Mouse (Mus musculus) olfactory bulb, adult 2 months (tissue): Measurements from ENCODE around the gene Plcd1. TPM values are rescaled to one million over a fixed set of nuclear protein-coding genes. Genes with fewer than 3 reads are reported as not detected.

ENCODE experiments used
- H3K27ac ChIP-seq: fragments of 200-500 bp; 2 replicates; pipeline ENCODE4 v1.5.1; 2012; ENCODE audit warnings: low read depth, low read length; ENCODE audit not compliant: insufficient read depth
- H3K4me1 ChIP-seq: fragments of 200-500 bp; 2 replicates; pipeline ENCODE4 v1.6.1; 2012; ENCODE audit warnings: low read length; ENCODE audit not compliant: control insufficient read depth, insufficient read depth
- H3K4me3 ChIP-seq: fragments of 200-500 bp; 2 replicates; pipeline ENCODE4 v1.5.1; 2012; ENCODE audit warnings: mild to moderate bottlenecking, low read depth, low read length, moderate library complexity; ENCODE audit not compliant: insufficient read depth
- CTCF ChIP-seq: fragments of 200-500 bp; IDR thresholded peaks from 2 replicates; pipeline ENCODE4 v1.5.1; 2012; ENCODE audit warnings: low read depth, mild to moderate bottlenecking, low read length, moderate library complexity; ENCODE audit not compliant: insufficient read depth
- POLR2A ChIP-seq: fragments of 200-500 bp; IDR thresholded peaks from 2 replicates; pipeline ENCODE4 v1.6.1; 2012; ENCODE audit warnings: mild to moderate bottlenecking, low read depth, low read length, moderate library complexity; ENCODE audit not compliant: insufficient read depth
- WGBS: fragments of 180-500 bp; shearing (Covaris S2); methylation state at CpG from one replicate; pipeline ENCODE4 v1.1.7; 2018; 5-methylcytosine and 5-hydroxymethylcytosine counted together
- polyA plus RNA-seq: library from polyadenylated mRNA; stranded (reverse); fragments of >200 nt; gene quantifications from 2 replicates; pipeline ENCODE4 v1.2.4, GENCODE M21; 2012; ENCODE audit warnings: low replicate concordance; ENCODE audit not compliant: missing spikeins, insufficient read depth, insufficient read length

The Plcd1 gene
- polyA plus RNA-seq, 1 experiment, result not detected

- no peak overlapping the region for H3K27ac ChIP-seq
- no peak for TF ChIP-seq CTCF
- no peak for TF ChIP-seq POLR2A
- WGBS, result 92% methylated on average over 17 of the region's 17 CpGs
- no peak overlapping the region for H3K4me3 ChIP-seq
- H3K4me1 ChIP-seq, result no peaks in the 10 kb centered on the region
Observed at GRCm38 (mm10) chr9:119114911-119115310, 21.6 kb upstream of the Plcd1 start.

GRCm38 (mm10) chr9:119110640-119111039 lies 17.3 kb upstream of the Plcd1 start:
- 81% methylated on average over 3 of the region's 3 CpGs for WGBS
- Histone ChIP-seq H3K27ac (no peak overlapping the region), H3K4me1 (no peaks in the 10 kb centered on the region), H3K4me3 (no peak overlapping the region)
- TF ChIP-seq CTCF, result no peak
- no peak for TF ChIP-seq POLR2A

DNA sequence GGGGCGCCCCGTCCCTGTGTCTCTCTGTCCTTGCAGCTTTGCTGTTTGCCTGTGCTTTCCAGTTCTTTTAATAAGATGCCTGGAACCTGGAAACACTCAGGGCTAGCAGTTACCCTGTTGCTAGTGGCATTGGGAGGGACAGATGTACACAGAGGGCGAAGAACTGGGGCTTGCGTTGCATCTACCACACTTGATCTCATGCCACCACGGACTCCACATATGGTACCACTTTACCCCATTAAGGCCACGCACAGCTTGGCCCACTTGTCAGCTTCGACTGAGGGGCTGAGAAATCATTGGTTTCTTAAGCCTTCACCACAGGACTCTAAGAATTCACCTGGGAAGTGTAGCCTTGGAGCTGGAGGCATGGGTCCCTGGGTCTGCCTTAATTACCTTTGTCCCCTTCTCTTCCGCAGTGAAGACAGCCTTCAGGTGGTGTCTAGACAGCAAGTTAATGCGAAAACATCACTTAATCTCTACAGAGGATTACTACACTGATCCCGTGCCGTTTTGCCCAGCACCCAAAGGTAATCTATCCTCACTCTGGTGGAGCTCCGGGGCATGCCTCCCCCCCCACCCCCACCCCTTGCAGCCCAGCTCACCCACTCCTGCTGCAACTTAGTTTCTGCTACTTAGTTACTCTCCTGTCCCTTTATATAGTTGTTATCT lies 16.5 kb upstream of the Plcd1 start:
- H3K4me1 ChIP-seq, result no peaks in the 10 kb centered on the region
- TF ChIP-seq POLR2A (no peak), CTCF (no peak)
- H3K27ac ChIP-seq, result no peak overlapping the region
- no peak overlapping the region for H3K4me3 ChIP-seq
- 69% methylated on average over 12 of the region's 12 CpGs for WGBS

GRCm38 (mm10) chr9:119107566-119107965 lies 14.3 kb upstream of the Plcd1 start:
- H3K27ac ChIP-seq, result no peak overlapping the region
- no peaks in the 10 kb centered on the region for H3K4me1 ChIP-seq
- 71% methylated on average over 4 of the region's 4 CpGs for WGBS
- H3K4me3 ChIP-seq, result no peak overlapping the region
- no peak for TF ChIP-seq POLR2A
- TF ChIP-seq CTCF, result no peak

GRCm38 (mm10) chr9:119102783-119103113 lies 9.4 kb upstream of the Plcd1 start:
- H3K27ac ChIP-seq, result no peak overlapping the region
- 1% methylated on average over 19 of the region's 19 CpGs for WGBS
- TF ChIP-seq POLR2A (no peak), CTCF (no peak)
- no peaks in the 10 kb centered on the region; the same call in 1 of the 2 replicates for H3K4me1 ChIP-seq
- peak overlapping the region; percentile 87 for H3K4me3 ChIP-seq

DNA sequence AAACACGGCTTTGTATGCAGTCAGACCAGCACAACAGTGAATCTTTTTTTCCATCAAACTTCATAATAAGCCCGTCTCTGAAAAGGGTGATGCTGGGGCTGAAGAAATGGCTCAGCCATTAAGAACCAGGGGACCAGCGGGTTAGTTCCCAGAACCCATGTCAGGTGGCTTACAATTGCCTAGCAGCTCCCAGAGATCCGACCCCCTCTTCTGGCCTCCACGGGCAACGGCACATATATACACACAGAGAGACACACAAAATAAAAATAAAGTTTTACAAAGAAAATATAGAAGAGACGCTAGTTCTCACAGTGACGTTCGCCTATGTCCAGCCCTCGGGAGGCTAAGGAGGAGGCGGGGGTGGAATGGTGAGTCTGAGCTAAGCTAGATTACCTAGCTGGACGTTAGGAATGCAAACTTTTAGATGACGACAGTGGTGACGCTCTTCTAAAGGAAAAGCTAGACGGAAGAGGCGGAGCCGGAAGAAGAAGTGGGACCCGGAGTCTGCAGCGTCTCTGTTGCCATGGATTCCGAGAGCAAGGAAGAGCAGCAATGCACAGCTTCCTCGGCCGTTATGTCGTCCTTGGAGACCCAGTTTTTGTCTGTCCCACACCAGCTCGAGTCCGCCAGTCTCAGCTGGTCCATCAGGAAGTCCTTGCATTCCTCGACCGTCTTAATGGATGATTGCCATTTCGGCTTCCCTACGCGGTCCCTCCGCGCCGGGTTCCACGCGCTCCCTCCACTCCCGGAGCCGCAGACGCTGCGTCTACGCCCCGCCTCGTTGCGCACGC lies 8.9 kb upstream of the Plcd1 start, which contains the start of gene Dlec1:
Gene Dlec1 (plus strand): TSS at position 487 of the 791 bp plus-strand sequence.
- no peak within 1 kb of the TSS for H3K27ac ChIP-seq
- no peaks in the 10 kb centered on the region; the same call in 1 of the 2 replicates for H3K4me1 ChIP-seq
- TF ChIP-seq CTCF (no peak), POLR2A (peak; percentile 26; the same call in 1 of the 2 replicates)
- H3K4me3 ChIP-seq, result peak within 1 kb of the TSS; percentile 87
- WGBS, result 1% methylated on average over 44 of the region's 44 CpGs

- WGBS, result 16% methylated on average over 15 of the region's 15 CpGs
- TF ChIP-seq POLR2A, result no peak
- TF ChIP-seq CTCF, result no peak
- Histone ChIP-seq H3K4me1 (no peaks in the 10 kb centered on the region; the same call in 1 of the 2 replicates), H3K27ac (no peak overlapping the region), H3K4me3 (no peak overlapping the region)
Observed at GRCm38 (mm10) chr9:119100177-119100898, 7.0 kb upstream of the Plcd1 start.

- Histone ChIP-seq H3K4me3 (no peak overlapping the region), H3K27ac (no peak overlapping the region), H3K4me1 (peaks cover 22% of the 10 kb centered on the region)
- 86% methylated on average over 13 of the region's 13 CpGs for WGBS
- TF ChIP-seq POLR2A (no peak), CTCF (no peak)
Observed at GRCm38 (mm10) chr9:119094462-119095109, 1.3 kb upstream of the Plcd1 start.
